Mouse (Mus musculus) natural killer cell, adult 2 months (primary cell): ENCODE measurements at regions not wholly inside any gene's neighbourhood (a gene's known extent, or its start where the extent isn't known, plus 50 kb on each side); places are given as distances from the start of the nearest gene placed in this dataset.

ENCODE experiments used
- DNase-seq, 2 experiments: peaks; one replicate each; pipeline ENCODE4 v3.0.0; 2022; ENCODE audit warnings: low spot score in 2 of 2

GRCm38 (mm10) chr4:95153737-95154287, 101.8 kb upstream of the Jun start:
- no peak for DNase-seq

GRCm38 (mm10) chr4:95154377-95154776, 102.4 kb upstream of the Jun start:
- no peak for DNase-seq

DNA sequence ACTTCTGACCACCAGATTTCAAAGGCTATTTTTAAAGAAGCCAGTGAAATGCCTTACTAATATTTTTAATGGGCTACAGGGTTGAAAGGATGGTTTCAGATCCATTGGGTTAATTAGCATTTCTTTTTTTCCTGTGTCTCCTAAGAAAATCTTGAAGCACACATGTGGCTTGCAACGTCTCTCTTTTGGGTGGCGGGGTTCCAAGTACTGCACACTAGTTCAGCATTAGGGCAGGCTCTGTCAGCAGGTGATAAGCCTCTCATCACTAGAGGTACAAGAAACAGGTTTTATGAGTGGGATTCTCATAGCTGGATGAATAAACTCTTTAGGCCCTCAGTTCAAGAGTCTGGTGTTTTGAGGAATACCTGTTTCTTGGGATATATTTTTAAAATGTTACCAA, 103.2 kb upstream of the Jun start:
- DNase-seq, result no peak

DNA sequence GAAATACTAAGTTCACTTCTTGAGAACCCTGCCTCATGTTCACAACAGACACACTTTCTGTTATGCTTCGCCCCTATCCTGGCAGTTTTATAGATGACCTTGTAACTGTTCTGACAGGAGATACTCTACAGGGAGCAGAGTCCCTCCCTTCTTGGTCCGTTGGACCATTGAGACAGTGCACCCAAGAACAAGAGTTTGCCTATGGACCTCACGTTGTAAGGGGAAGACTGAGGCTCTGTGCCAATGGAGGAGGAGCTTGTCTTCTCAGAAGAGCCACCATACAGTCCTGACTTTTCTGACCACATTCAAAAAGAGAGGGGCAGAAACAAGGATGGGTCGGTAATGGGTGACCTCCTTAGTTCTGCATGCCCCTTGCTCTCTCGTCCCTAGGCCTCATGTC, 103.8 kb upstream of the Jun start:
- no peak for DNase-seq

DNA sequence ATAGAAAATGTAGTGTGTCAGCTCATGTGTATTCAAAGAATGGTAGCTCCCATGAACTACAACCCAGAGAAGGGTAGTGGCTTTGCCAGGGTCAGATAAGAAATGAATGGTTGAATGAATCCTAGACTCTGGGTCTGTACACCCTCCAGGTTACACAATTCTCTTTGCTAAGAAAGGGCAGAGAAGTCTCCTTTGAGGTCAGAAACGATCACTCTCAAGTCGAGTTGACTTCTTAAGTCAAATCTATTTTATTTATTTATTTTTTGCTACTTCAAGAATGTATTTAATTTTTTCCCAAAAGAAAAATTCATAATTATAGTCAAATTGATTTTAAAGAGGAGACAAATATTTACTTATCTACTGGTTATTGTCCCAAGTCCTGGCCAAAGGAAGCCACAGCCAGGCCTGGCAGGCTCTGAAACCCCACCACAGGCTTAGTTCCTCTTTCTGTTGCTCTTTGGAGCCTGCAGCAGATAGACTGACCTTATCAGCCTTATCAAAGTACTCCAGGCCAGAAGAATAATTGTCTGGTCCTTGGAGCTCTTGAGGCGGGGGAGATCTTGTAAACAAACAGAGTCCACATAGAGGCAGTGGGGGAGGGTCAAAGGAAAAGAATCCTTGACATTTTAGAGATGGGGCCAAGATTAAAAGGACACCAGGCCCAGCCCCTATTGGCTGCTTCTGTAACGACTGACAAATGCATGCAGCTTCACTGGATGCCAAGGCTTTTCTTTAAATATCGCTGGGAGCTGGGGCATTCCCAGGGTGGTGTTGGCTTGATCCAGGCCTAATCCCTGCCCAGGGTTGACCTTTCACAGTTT, 104.6 kb upstream of the Jun start:
- peak in 1 of 2 experiments; percentile 25 for DNase-seq

GRCm38 (mm10) chr4:95157653-95158430, 105.8 kb upstream of the Jun start:
- DNase-seq, result no peak

- DNase-seq, result no peak
Measured at GRCm38 (mm10) chr4:95158632-95159424, 106.8 kb upstream of the Jun start.

DNA sequence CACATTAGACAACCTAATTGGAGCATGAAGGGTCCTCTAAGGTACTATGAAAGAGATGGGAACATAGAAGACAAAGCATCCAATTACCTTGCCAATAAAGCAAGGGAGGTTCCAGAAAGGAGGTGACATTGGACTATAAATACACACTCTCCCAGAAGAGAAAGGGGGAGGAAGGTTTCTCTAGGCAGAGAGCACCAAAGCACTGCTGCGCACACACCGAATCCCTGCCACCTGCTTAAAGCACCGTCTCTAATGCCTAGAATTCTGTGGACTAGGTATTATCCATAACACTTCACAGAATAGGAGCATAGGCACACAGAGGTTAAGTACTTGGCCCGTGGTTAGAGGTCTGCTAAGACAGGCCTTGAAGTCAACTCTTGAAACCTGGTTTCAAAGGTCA, 107.8 kb upstream of the Jun start:
- no peak for DNase-seq

DNA sequence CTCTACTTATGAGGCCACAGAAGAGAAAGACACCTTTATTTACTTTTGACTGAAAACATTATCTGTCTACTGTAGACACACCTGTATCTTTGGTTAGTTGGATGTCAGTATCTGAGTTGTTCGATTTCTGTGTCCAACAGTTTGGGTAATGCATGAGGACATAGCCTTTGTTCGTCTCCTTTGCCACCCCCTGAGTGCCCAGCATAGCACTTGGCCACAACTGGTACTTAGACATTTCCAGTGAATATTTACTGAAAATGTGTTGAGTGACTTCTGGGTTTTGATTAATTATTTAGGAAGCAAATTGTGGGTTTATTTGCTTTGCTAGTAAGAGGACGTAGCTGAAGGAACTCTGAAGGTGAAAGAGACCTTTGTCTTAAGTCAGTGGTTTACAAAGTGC, 108.4 kb upstream of the Jun start:
- DNase-seq, result no peak

GRCm38 (mm10) chr4:95160912-95161669, 109.1 kb upstream of the Jun start:
- peak; percentile 86 to 89 for DNase-seq

DNA sequence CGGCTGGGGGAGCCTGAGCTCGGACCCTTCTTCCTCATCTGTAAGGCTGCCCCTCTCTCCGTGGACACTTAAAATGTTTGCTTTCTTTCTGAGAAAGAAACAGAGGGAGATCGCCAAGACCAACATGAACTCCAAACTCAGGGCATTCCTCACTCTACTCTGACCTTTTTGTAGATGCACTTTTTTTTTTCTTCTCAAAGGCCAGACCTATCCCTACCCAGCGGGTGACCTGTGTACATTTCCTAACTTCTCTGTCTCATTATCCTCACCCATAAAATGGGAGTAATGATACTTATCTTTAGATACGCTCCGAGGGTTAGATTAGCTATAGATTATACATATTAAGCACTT, 109.6 kb upstream of the Jun start:
- no peak for DNase-seq

- DNase-seq, result peak in 1 of 2 experiments; percentile 26
Measured at GRCm38 (mm10) chr4:95162386-95163090, 110.5 kb upstream of the Jun start.

- no peak for DNase-seq
Measured at GRCm38 (mm10) chr4:95163403-95163802, 111.4 kb upstream of the Jun start.

- DNase-seq, result peak; percentile 43 to 70
Measured at GRCm38 (mm10) chr4:95166503-95166902, 114.5 kb upstream of the Jun start.

DNA sequence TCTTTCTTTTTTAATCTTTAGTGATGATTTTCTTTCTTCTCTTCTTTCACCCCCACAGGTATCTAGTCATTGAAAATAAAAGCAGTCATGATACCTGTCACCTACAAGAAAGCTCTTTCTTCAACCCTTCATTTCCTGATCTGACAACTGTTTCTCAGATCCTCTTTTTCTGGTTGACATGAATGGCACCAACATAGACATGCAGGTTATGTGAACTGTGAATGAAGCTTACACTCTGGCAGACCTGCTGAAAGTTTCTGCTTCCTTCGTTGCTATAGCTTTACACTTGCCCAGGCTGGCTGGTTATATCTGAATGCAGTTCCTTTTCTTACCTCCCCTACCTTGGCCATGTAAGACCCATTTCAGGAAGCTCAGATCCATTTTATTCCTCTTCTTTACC, 115.2 kb upstream of the Jun start:
- peak in 1 of 2 experiments; percentile 32 for DNase-seq

DNA sequence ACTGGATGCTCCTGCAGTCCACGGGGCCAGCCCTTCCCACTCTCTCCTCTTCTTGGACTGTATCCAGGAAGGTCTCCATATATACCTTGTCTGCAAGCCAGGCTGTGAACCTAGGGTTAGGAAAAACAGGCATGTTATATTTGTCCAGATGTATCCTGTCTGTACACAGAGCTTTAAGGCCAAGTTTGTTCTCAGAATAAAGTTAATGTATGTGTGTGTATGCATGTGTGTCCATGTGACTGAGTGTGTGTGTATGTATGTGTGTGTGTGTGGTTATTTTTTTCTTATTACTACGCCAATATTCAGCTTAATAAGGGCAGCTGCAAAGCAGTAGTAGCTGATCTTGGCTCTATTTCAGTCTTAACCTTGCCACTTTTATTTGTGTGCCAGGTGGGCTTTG, 117.7 kb upstream of the Jun start:
- no peak for DNase-seq

- DNase-seq, result no peak
Measured at GRCm38 (mm10) chr4:95177753-95178152, 125.7 kb upstream of the Jun start.

DNA sequence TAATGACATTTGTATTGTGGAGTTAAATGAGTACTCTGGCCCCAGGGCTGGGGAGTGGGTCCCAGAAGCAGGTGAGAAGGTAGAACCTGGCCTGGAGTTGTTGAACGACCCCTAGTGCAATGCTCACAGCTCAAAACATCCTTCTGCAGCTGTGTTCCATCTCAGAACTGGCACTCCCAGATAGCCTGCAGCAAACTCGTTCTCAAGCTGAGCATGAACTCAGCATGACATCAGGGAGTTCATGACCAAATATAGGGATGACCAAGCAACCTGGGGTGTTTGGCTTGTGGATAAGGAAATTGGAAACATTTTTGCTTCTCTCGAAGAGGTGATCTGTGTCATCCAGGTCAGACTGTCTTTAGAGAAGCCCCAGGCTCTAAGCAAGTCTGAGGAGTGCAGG, 126.4 kb upstream of the Jun start:
- no peak for DNase-seq

GRCm38 (mm10) chr4:95178900-95179299, 126.9 kb upstream of the Jun start:
- DNase-seq, result no peak

DNA sequence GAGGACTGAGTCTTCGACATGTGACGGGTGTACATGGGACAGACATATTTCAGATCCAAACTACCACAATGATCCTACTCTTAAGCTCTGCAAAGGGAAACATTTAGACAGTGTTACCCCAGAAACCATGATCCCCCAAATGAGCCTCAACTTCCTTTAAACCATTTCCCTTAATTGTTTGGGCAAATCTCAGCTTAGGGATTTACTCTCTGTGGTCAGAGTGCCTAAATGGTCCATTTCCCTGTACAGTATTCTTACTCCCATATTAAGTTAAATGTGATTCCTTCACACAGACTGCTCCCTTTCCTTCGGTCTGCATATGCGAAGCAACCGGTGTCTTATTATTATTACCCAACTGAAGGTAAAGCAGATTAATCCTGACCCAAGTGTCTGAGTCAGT, 128.4 kb upstream of the Jun start:
- DNase-seq, result no peak

DNA sequence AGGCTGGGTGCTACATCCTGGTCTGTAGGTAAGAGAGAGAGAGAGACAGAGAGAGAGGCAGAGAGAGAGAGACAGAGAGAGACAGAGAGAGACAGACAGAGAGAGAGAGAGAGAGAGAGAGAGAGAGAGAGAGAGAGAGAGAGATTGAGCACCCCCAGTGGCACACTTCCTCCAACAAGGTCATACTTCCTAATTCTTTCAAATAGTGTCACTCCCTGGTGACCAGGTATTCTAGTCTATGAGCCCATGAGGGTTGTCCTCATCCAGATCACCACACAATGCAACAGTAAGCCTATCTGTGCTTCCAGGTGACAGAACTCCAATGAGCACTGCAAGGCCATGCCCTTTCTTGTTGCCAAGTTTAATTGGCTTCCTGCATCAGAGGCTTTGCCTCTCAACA, 129.0 kb upstream of the Jun start:
- no peak for DNase-seq
